Mouse (Mus musculus): Measurements from ENCODE around the gene Gpa33.
A peak's percentile ranks its signal among the peaks of the same experiment; 100 is the strongest.

- TF ChIP-seq POLR2A (IDR thresholded peaks at IDR 0.05; ENCODE audit: insufficient read length, low read depth) (peak; percentile 40), E2F4 (IDR thresholded peaks at IDR 0.05; ENCODE audit: insufficient read depth) (no peak), TCF12 (IDR thresholded peaks at IDR 0.05; ENCODE audit: insufficient read depth, poor library complexity, severe bottlenecking) (no peak), MYOG (IDR thresholded peaks at IDR 0.05; ENCODE audit: control insufficient read depth in 1 of 3, insufficient read depth in 1 of 3, insufficient read length in 2 of 3, low read depth in 2 of 3) (peak in 2 of 3 experiments; percentile 53 to 95), POLR2AphosphoS2 (IDR thresholded peaks at IDR 0.05; ENCODE audit: insufficient read length, low read depth) (peak; percentile 36), USF1 (IDR thresholded peaks at IDR 0.05; ENCODE audit: low read depth) (no peak), MAX (IDR thresholded peaks at IDR 0.05; ENCODE audit: low read depth) (no peak), MYOD1 (IDR thresholded peaks at IDR 0.05; ENCODE audit: control insufficient read depth in 1 of 3, insufficient read length in 2 of 3, low read depth in 2 of 3) (peak; percentile 54 to 59 (median 56)), SRF (IDR thresholded peaks at IDR 0.05; ENCODE audit: control insufficient read depth, insufficient read length, low read depth) (no peak), CEBPB (IDR thresholded peaks at IDR 0.05; ENCODE audit: insufficient read depth, poor library complexity, severe bottlenecking) (no peak), TCF3 (IDR thresholded peaks at IDR 0.05; ENCODE audit: insufficient read length, low read depth) (no peak), REST (IDR thresholded peaks at IDR 0.05; ENCODE audit: insufficient read depth, insufficient read length) (no peak)
Observed at GRCm38 (mm10) chr1:166127719-166128118, 2.3 kb upstream of the Gpa33 start, which contains the start of gene Dusp27.

All from myocyte (in vitro differentiated cells).